15 mouse cellular contexts compared by ENCODE assay signal in genomic region chr2:84248169-84248568, GRCm38 (mm10).
"Had no signal": no experiment of that assay in that cellular context is flagged by ENCODE, and none has a peak within 500 bp of the region (broad histone marks: within the 10 kb centered on the region; RNA-seq: fewer than 3 reads in every experiment).

No protein-coding gene starts in this region.

- H3K27me3 ChIP-seq: megakaryocyte, embryonic 14.5 days; midbrain, embryonic 15.5 days; neural tube, embryonic 13.5 days; stomach, embryonic 15.5 days had no signal

- ATAC-seq: midbrain, embryonic 15.5 days had no signal

- H3K4me1 ChIP-seq: limb, embryonic 10.5 days; megakaryocyte, embryonic 14.5 days; midbrain, embryonic 15.5 days; neural tube, embryonic 13.5 days; stomach, embryonic 15.5 days had no signal

- H3K4me3 ChIP-seq: left cerebral cortex, adult 2 months; limb, embryonic 10.5 days; megakaryocyte, embryonic 14.5 days; midbrain, embryonic 15.5 days; neural tube, embryonic 13.5 days; stomach, embryonic 15.5 days had no signal

- H3K4me2 ChIP-seq: liver, embryonic 11.5 days; lung, embryonic 14.5 days; midbrain, embryonic 11.5 days; midbrain, embryonic 15.5 days; neural tube, embryonic 13.5 days; stomach, embryonic 15.5 days had no signal

- H3K27ac ChIP-seq: left cerebral cortex, adult 2 months; limb, embryonic 10.5 days; midbrain, embryonic 15.5 days; neural tube, embryonic 13.5 days; stomach, embryonic 15.5 days had no signal

- H3K9me3 ChIP-seq: limb, embryonic 10.5 days; megakaryocyte, embryonic 14.5 days; midbrain, embryonic 15.5 days; neural tube, embryonic 13.5 days; stomach, embryonic 15.5 days had no signal

- DNase-seq: kidney, postnatal 10 days; kidney, postnatal 4 days; lung, embryonic 14.5 days; lung, postnatal 14 days; retina, postnatal 1 day; thymus, adult 2 months; thymus, postnatal 25 days had no signal

- H3K36me3 ChIP-seq: limb, embryonic 10.5 days; midbrain, embryonic 15.5 days; neural tube, embryonic 13.5 days; stomach, embryonic 15.5 days had no signal

- H3K9ac ChIP-seq: lung, embryonic 14.5 days; midbrain, embryonic 15.5 days; neural tube, embryonic 13.5 days; stomach, embryonic 15.5 days had no signal
